Mouse (Mus musculus) midbrain, embryonic 16.5 days (tissue): ENCODE measurements around the gene Sirt1. TPM values are rescaled to one million over a fixed set of nuclear protein-coding genes. Genes with fewer than 3 reads are reported as not detected.

ENCODE experiments used
- ATAC-seq: fragments of 200-750 bp; cut with Nextera tagmentation; 2 replicates; pipeline ENCODE4 v1.8.0; 2017; ENCODE audit warnings: moderate TSS enrichment
- H3K27ac ChIP-seq: fragments of 300-500 bp; sonication (generic); 2 replicates; pipeline ENCODE4 v1.5.1; 2014; ENCODE audit warnings: mild to moderate bottlenecking, low read length, mixed read lengths
- H3K27me3 ChIP-seq: fragments of 300-500 bp; sonication (generic); 2 replicates; pipeline ENCODE4 v1.6.1; 2014; ENCODE audit warnings: low read depth, low read length, mixed read lengths; ENCODE audit not compliant: control insufficient read depth, insufficient read depth
- H3K36me3 ChIP-seq: fragments of 300-500 bp; sonication (generic); 2 replicates; pipeline ENCODE4 v1.6.1; 2014; ENCODE audit warnings: mild to moderate bottlenecking, low read length, moderate library complexity, mixed read lengths; ENCODE audit not compliant: control insufficient read depth, insufficient read depth
- H3K4me1 ChIP-seq: fragments of 300-500 bp; sonication (generic); 2 replicates; pipeline ENCODE4 v1.6.1; 2014; ENCODE audit warnings: mild to moderate bottlenecking, low read length, mixed read lengths; ENCODE audit not compliant: control insufficient read depth, insufficient read depth
- H3K4me2 ChIP-seq: fragments of 300-500 bp; sonication (generic); 2 replicates; pipeline ENCODE4 v1.6.1; 2014; ENCODE audit warnings: mild to moderate bottlenecking, low read length, mixed read lengths
- H3K4me3 ChIP-seq: fragments of 300-500 bp; sonication (generic); 2 replicates; pipeline ENCODE4 v1.5.1; 2014; ENCODE audit warnings: low read depth, mild to moderate bottlenecking, low read length, moderate library complexity, mixed read lengths
- H3K9ac ChIP-seq: fragments of 300-500 bp; sonication (generic); 2 replicates; pipeline ENCODE4 v1.6.1; 2014; ENCODE audit warnings: low read depth, low read length, mixed read lengths
- H3K9me3 ChIP-seq: fragments of 300-500 bp; sonication (generic); replicated peaks from 2 replicates; pipeline ENCODE4 v1.6.1; 2014; ENCODE audit warnings: mild to moderate bottlenecking, low read length, mixed read lengths; ENCODE audit not compliant: control insufficient read depth, poor library complexity, severe bottlenecking
- WGBS: fragments of 180-500 bp; shearing (Covaris S2); extraction: QIAGEN DNeasy Blood & Tissue Kit; methylation state at CpG from one replicate; pipeline ENCODE4 v1.1.7; 2014; 5-methylcytosine and 5-hydroxymethylcytosine counted together
- polyA plus RNA-seq: library from polyadenylated mRNA; unstranded; fragments of >200 nt; fragmentation: Nextera tagmentation; extraction: Ambion mirVana; gene quantifications from 2 replicates; pipeline ENCODE4 v1.2.1, GENCODE M21; 2015

The Sirt1 gene
- polyA plus RNA-seq, 1 experiment from 2014 or later, result 3.5 TPM

- ATAC-seq, result peak; percentile 67; the same call in 1 of the 2 replicates
- Histone ChIP-seq H3K4me2 (no peak overlapping the region), H3K9me3 (no peaks in the 10 kb centered on the region), H3K9ac (no peak overlapping the region), H3K27ac (no peak overlapping the region), H3K4me3 (no peak overlapping the region), H3K36me3 (peaks cover 21% of the 10 kb centered on the region), H3K27me3 (no peaks in the 10 kb centered on the region), H3K4me1 (no peaks in the 10 kb centered on the region)
- 44% methylated on average over 10 of the region's 10 CpGs for WGBS
Measured at GRCm38 (mm10) chr10:63308582-63309366, 72.7 kb downstream of the Sirt1 start.

- Histone ChIP-seq H3K4me1 (no peaks in the 10 kb centered on the region), H3K4me2 (no peak overlapping the region), H3K27ac (no peak overlapping the region), H3K9me3 (no peaks in the 10 kb centered on the region), H3K9ac (no peak overlapping the region), H3K4me3 (no peak overlapping the region), H3K36me3 (peaks cover 9% of the 10 kb centered on the region), H3K27me3 (no peaks in the 10 kb centered on the region)
- ATAC-seq, result no peak
- 97% methylated on average over 2 of the region's 2 CpGs for WGBS
Measured at GRCm38 (mm10) chr10:63302356-63302755, 79.1 kb downstream of the Sirt1 start.

DNA sequence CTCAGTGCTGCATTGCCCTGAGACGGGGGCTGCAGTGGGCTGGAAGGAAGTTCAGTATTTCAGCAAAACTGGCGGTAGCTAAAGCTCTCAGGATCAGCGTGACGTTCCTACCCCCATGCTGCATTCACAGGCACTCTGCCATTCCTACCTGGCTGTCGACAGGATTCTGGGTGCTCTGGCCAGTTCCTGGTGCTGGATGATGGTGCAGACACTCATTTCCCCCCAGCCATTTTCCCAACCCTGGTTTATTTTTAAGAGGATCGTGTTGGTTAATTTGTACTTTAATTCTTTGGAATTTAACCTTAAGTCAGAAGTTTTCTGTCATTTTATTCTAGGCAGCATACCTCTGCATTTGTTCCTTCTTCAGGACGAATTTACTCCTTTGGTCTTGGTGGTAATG, 98.7 kb downstream of the Sirt1 start:
- no peaks in the 10 kb centered on the region for H3K4me1 ChIP-seq
- H3K9me3 ChIP-seq, result no peaks in the 10 kb centered on the region
- H3K4me3 ChIP-seq, result no peak overlapping the region
- no peak for ATAC-seq
- WGBS, result 93% methylated on average over 7 of the region's 7 CpGs
- peaks cover 28% of the 10 kb centered on the region for H3K36me3 ChIP-seq
- no peak overlapping the region for H3K27ac ChIP-seq
- H3K4me2 ChIP-seq, result no peak overlapping the region
- H3K27me3 ChIP-seq, result no peaks in the 10 kb centered on the region
- no peak overlapping the region for H3K9ac ChIP-seq

DNA sequence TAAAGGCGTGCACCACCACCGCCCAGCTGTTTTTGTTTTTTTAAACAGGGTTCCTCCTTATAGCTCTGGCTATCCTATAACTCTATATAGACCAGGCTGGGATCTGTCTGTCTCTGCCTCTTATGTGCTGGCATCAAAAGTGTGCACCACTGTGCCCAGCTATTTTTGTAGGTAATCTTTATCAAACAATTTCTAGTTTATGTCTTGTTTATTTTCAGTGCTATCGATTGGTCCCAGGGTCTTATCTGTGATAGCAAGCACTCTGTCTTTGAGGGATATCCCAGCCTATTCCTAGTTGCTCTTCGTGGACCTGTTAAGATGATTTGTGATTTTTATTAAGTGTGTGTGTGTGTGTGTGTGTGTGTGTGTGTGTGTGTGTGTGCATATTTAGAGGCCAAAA, 99.1 kb downstream of the Sirt1 start:
- ATAC-seq, result no peak
- no peak overlapping the region for H3K9ac ChIP-seq
- no peak overlapping the region for H3K4me3 ChIP-seq
- H3K27me3 ChIP-seq, result no peaks in the 10 kb centered on the region
- H3K9me3 ChIP-seq, result no peaks in the 10 kb centered on the region
- H3K27ac ChIP-seq, result no peak overlapping the region
- H3K4me2 ChIP-seq, result no peak overlapping the region
- no peaks in the 10 kb centered on the region for H3K4me1 ChIP-seq
- H3K36me3 ChIP-seq, result peaks cover 24% of the 10 kb centered on the region
- WGBS, result 92% methylated on average over 4 of the region's 4 CpGs

GRCm38 (mm10) chr10:63279851-63280250, 101.7 kb downstream of the Sirt1 start:
- no peaks in the 10 kb centered on the region for H3K4me1 ChIP-seq
- no peak for ATAC-seq
- no peak overlapping the region for H3K27ac ChIP-seq
- 91% methylated on average over 3 of the region's 3 CpGs for WGBS
- H3K27me3 ChIP-seq, result no peaks in the 10 kb centered on the region
- H3K9me3 ChIP-seq, result no peaks in the 10 kb centered on the region
- no peak overlapping the region for H3K4me2 ChIP-seq
- H3K36me3 ChIP-seq, result peaks cover 22% of the 10 kb centered on the region
- H3K9ac ChIP-seq, result no peak overlapping the region
- no peak overlapping the region for H3K4me3 ChIP-seq

GRCm38 (mm10) chr10:63277010-63277409, 104.5 kb downstream of the Sirt1 start:
- H3K36me3 ChIP-seq, result peaks cover 20% of the 10 kb centered on the region
- H3K4me2 ChIP-seq, result no peak overlapping the region
- ATAC-seq, result no peak
- H3K4me3 ChIP-seq, result no peak overlapping the region
- no peak overlapping the region for H3K27ac ChIP-seq
- H3K9me3 ChIP-seq, result no peaks in the 10 kb centered on the region
- no peaks in the 10 kb centered on the region for H3K4me1 ChIP-seq
- no peaks in the 10 kb centered on the region for H3K27me3 ChIP-seq
- H3K9ac ChIP-seq, result no peak overlapping the region
- WGBS, result 94% methylated on average over 3 of the region's 3 CpGs

- no peak overlapping the region for H3K4me3 ChIP-seq
- H3K9me3 ChIP-seq, result no peaks in the 10 kb centered on the region
- H3K27ac ChIP-seq, result no peak overlapping the region
- no peak overlapping the region for H3K9ac ChIP-seq
- no peak overlapping the region for H3K4me2 ChIP-seq
- no peaks in the 10 kb centered on the region for H3K4me1 ChIP-seq
- no peak for ATAC-seq
- 97% methylated on average over 5 of the region's 5 CpGs for WGBS
- peaks cover 15% of the 10 kb centered on the region for H3K36me3 ChIP-seq
- no peaks in the 10 kb centered on the region for H3K27me3 ChIP-seq
Measured at GRCm38 (mm10) chr10:63272868-63273267, 108.6 kb downstream of the Sirt1 start.

DNA sequence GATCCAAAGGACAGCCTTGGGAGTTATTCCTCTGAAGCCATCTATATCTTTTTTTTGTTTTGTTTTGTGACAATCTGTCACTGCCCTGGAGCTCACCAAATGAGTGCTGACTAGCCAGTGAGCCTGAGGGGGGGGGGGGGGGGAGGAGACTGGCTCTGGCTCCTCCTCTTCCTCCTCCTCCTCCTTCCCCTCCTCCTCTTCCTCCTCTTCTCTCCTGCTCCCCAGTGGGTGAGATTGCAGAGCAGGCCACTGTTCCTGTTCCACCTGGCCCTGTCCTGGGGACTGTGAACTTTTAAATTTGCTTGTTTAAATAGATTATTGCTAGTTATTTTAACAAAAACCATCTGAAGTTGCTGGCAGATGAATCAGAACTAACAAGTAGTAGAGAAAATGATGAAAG, 109.1 kb downstream of the Sirt1 start:
- H3K27me3 ChIP-seq, result no peaks in the 10 kb centered on the region
- no peak overlapping the region for H3K27ac ChIP-seq
- H3K9me3 ChIP-seq, result no peaks in the 10 kb centered on the region
- ATAC-seq, result no peak
- H3K9ac ChIP-seq, result no peak overlapping the region
- peaks cover 15% of the 10 kb centered on the region for H3K36me3 ChIP-seq
- no peak overlapping the region for H3K4me2 ChIP-seq
- no peaks in the 10 kb centered on the region for H3K4me1 ChIP-seq
- H3K4me3 ChIP-seq, result no peak overlapping the region
